Mouse (Mus musculus): ENCODE data around the gene Dnajb2. TPM values are rescaled to one million over a fixed set of nuclear protein-coding genes. Genes with fewer than 3 reads are reported as not detected.

Gene Dnajb2
- polyA plus RNA-seq, 1 experiment from 2014 or later = 35.9 TPM

GRCm38 (mm10) chr1:75243411-75243810 is 7.2 kb downstream of the Dnajb2 start:
- H3K27me3 ChIP-seq (ENCODE audit: control insufficient read depth, insufficient read depth, low read length) = no peaks in the 10 kb centered on the region
- no peak overlapping the region for H3K27ac ChIP-seq (ENCODE audit: low read depth, low read length)
- H3K4me2 ChIP-seq (ENCODE audit: low read depth, low read length) = no peak overlapping the region
- H3K9ac ChIP-seq (replicated peaks; ENCODE audit: low read depth, low read length) = no peak overlapping the region
- no peaks in the 10 kb centered on the region for H3K9me3 ChIP-seq (ENCODE audit: control insufficient read depth, low read length)
- no peaks in the 10 kb centered on the region for H3K4me1 ChIP-seq (ENCODE audit: control insufficient read depth, insufficient read depth, low read length)
- ATAC-seq (ENCODE audit: low read depth) = no peak
- H3K36me3 ChIP-seq (ENCODE audit: control insufficient read depth, insufficient read depth, low read length) = peaks cover 6% of the 10 kb centered on the region; the same call in 1 of the 2 replicates
- H3K4me3 ChIP-seq (ENCODE audit: low read depth, low read length) = no peak overlapping the region
- 93% methylated on average over 14 of the region's 14 CpGs for WGBS

- Histone ChIP-seq H3K27ac (ENCODE audit: low read depth, low read length) (no peak overlapping the region), H3K4me3 (ENCODE audit: low read depth, low read length) (no peak overlapping the region), H3K27me3 (ENCODE audit: control insufficient read depth, insufficient read depth, low read length) (no peaks in the 10 kb centered on the region), H3K36me3 (ENCODE audit: control insufficient read depth, insufficient read depth, low read length) (peaks cover 6% of the 10 kb centered on the region; the same call in 1 of the 2 replicates), H3K4me2 (ENCODE audit: low read depth, low read length) (no peak overlapping the region), H3K4me1 (ENCODE audit: control insufficient read depth, insufficient read depth, low read length) (no peaks in the 10 kb centered on the region), H3K9me3 (ENCODE audit: control insufficient read depth, low read length) (no peaks in the 10 kb centered on the region), H3K9ac (replicated peaks; ENCODE audit: low read depth, low read length) (no peak overlapping the region)
- ATAC-seq (ENCODE audit: low read depth) = no peak; the same call in 1 of the 2 replicates
- 91% methylated on average over 12 of the region's 12 CpGs for WGBS
Measured at GRCm38 (mm10) chr1:75244175-75244826, 8.1 kb downstream of the Dnajb2 start.

GRCm38 (mm10) chr1:75244836-75245235 is 8.6 kb downstream of the Dnajb2 start:
- Histone ChIP-seq H3K27me3 (ENCODE audit: control insufficient read depth, insufficient read depth, low read length) (no peaks in the 10 kb centered on the region), H3K4me1 (ENCODE audit: control insufficient read depth, insufficient read depth, low read length) (no peaks in the 10 kb centered on the region), H3K27ac (ENCODE audit: low read depth, low read length) (no peak overlapping the region), H3K4me3 (ENCODE audit: low read depth, low read length) (no peak overlapping the region), H3K9ac (replicated peaks; ENCODE audit: low read depth, low read length) (no peak overlapping the region), H3K36me3 (ENCODE audit: control insufficient read depth, insufficient read depth, low read length) (peaks cover 6% of the 10 kb centered on the region; the same call in 1 of the 2 replicates), H3K4me2 (ENCODE audit: low read depth, low read length) (no peak overlapping the region), H3K9me3 (ENCODE audit: control insufficient read depth, low read length) (no peaks in the 10 kb centered on the region)
- peak; percentile 82 for ATAC-seq (ENCODE audit: low read depth)
- 21% methylated on average over 4 of the region's 4 CpGs for WGBS

- Histone ChIP-seq H3K36me3 (ENCODE audit: control insufficient read depth, insufficient read depth, low read length) (peaks cover 6% of the 10 kb centered on the region; the same call in 1 of the 2 replicates), H3K27me3 (ENCODE audit: control insufficient read depth, insufficient read depth, low read length) (no peaks in the 10 kb centered on the region), H3K9ac (replicated peaks; ENCODE audit: low read depth, low read length) (no peak overlapping the region), H3K27ac (ENCODE audit: low read depth, low read length) (no peak overlapping the region), H3K4me2 (ENCODE audit: low read depth, low read length) (no peak overlapping the region), H3K4me3 (ENCODE audit: low read depth, low read length) (no peak overlapping the region), H3K4me1 (ENCODE audit: control insufficient read depth, insufficient read depth, low read length) (no peaks in the 10 kb centered on the region; the same call in 1 of the 2 replicates), H3K9me3 (ENCODE audit: control insufficient read depth, low read length) (no peaks in the 10 kb centered on the region)
- 81% methylated on average over 16 of the region's 16 CpGs for WGBS
- no peak for ATAC-seq (ENCODE audit: low read depth)
Measured at GRCm38 (mm10) chr1:75247071-75247930, 11.1 kb downstream of the Dnajb2 start.

GRCm38 (mm10) chr1:75248041-75248772 is 12.0 kb downstream of the Dnajb2 start:
- Histone ChIP-seq H3K4me1 (ENCODE audit: control insufficient read depth, insufficient read depth, low read length) (no peaks in the 10 kb centered on the region; the same call in 1 of the 2 replicates), H3K9ac (replicated peaks; ENCODE audit: low read depth, low read length) (no peak overlapping the region), H3K9me3 (ENCODE audit: control insufficient read depth, low read length) (no peaks in the 10 kb centered on the region), H3K27ac (ENCODE audit: low read depth, low read length) (no peak overlapping the region), H3K4me3 (ENCODE audit: low read depth, low read length) (no peak overlapping the region), H3K27me3 (ENCODE audit: control insufficient read depth, insufficient read depth, low read length) (no peaks in the 10 kb centered on the region), H3K4me2 (ENCODE audit: low read depth, low read length) (no peak overlapping the region), H3K36me3 (ENCODE audit: control insufficient read depth, insufficient read depth, low read length) (peaks cover 6% of the 10 kb centered on the region; the same call in 1 of the 2 replicates)
- 59% methylated on average over 9 of the region's 9 CpGs for WGBS
- ATAC-seq (ENCODE audit: low read depth) = no peak

- WGBS = 69% methylated on average over 3 of the region's 3 CpGs
- H3K27me3 ChIP-seq (ENCODE audit: control insufficient read depth, insufficient read depth, low read length) = no peaks in the 10 kb centered on the region
- H3K27ac ChIP-seq (ENCODE audit: low read depth, low read length) = no peak overlapping the region
- no peaks in the 10 kb centered on the region; the same call in 1 of the 2 replicates for H3K36me3 ChIP-seq (ENCODE audit: control insufficient read depth, insufficient read depth, low read length)
- no peak overlapping the region for H3K4me2 ChIP-seq (ENCODE audit: low read depth, low read length)
- no peak overlapping the region for H3K4me3 ChIP-seq (ENCODE audit: low read depth, low read length)
- H3K4me1 ChIP-seq (ENCODE audit: control insufficient read depth, insufficient read depth, low read length) = no peaks in the 10 kb centered on the region; the same call in 1 of the 2 replicates
- no peaks in the 10 kb centered on the region for H3K9me3 ChIP-seq (ENCODE audit: control insufficient read depth, low read length)
- no peak for ATAC-seq (ENCODE audit: low read depth)
- no peak overlapping the region for H3K9ac ChIP-seq (replicated peaks; ENCODE audit: low read depth, low read length)
Measured at GRCm38 (mm10) chr1:75250498-75250897, 14.3 kb downstream of the Dnajb2 start.

- no peaks in the 10 kb centered on the region; the same call in 1 of the 2 replicates for H3K4me1 ChIP-seq (ENCODE audit: control insufficient read depth, insufficient read depth, low read length)
- H3K9me3 ChIP-seq (ENCODE audit: control insufficient read depth, low read length) = no peaks in the 10 kb centered on the region
- no peaks in the 10 kb centered on the region for H3K27me3 ChIP-seq (ENCODE audit: control insufficient read depth, insufficient read depth, low read length)
- H3K9ac ChIP-seq (replicated peaks; ENCODE audit: low read depth, low read length) = no peak overlapping the region
- H3K4me3 ChIP-seq (ENCODE audit: low read depth, low read length) = 0 out of 2 replicates have a peak overlapping the region, but pooled peaks have one; percentile 9
- H3K27ac ChIP-seq (ENCODE audit: low read depth, low read length) = no peak overlapping the region
- no peaks in the 10 kb centered on the region for H3K36me3 ChIP-seq (ENCODE audit: control insufficient read depth, insufficient read depth, low read length)
- peak; percentile 43 for ATAC-seq (ENCODE audit: low read depth)
- H3K4me2 ChIP-seq (ENCODE audit: low read depth, low read length) = peak overlapping the region; percentile 46
- WGBS = under 1% methylated on average over 21 of the region's 22 CpGs
Measured at GRCm38 (mm10) chr1:75251112-75251970, 15.1 kb downstream of the Dnajb2 start.

GRCm38 (mm10) chr1:75252308-75252707 is 16.1 kb downstream of the Dnajb2 start:
- Histone ChIP-seq H3K27me3 (ENCODE audit: control insufficient read depth, insufficient read depth, low read length) (no peaks in the 10 kb centered on the region), H3K27ac (ENCODE audit: low read depth, low read length) (no peak overlapping the region), H3K36me3 (ENCODE audit: control insufficient read depth, insufficient read depth, low read length) (no peaks in the 10 kb centered on the region), H3K4me2 (ENCODE audit: low read depth, low read length) (no peak overlapping the region), H3K4me3 (ENCODE audit: low read depth, low read length) (no peak overlapping the region), H3K9me3 (ENCODE audit: control insufficient read depth, low read length) (no peaks in the 10 kb centered on the region), H3K9ac (replicated peaks; ENCODE audit: low read depth, low read length) (no peak overlapping the region), H3K4me1 (ENCODE audit: control insufficient read depth, insufficient read depth, low read length) (no peaks in the 10 kb centered on the region; the same call in 1 of the 2 replicates)
- 72% methylated on average over 13 of the region's 13 CpGs for WGBS
- no peak for ATAC-seq (ENCODE audit: low read depth)

Data from neural tube, embryonic 14.5 days (tissue).